Mouse (Mus musculus) 416B (cell line): ENCODE measurements around the gene Hhatl.

ENCODE experiments used
- DNase-seq: peaks from one replicate; pipeline ENCODE4 v3.0.0; 2011; ENCODE audit warnings: low read depth

Gene Hhatl

GRCm38 (mm10) chr9:121807546-121807945 is 15.2 kb upstream of the Hhatl start:
- no peak for DNase-seq

GRCm38 (mm10) chr9:121802747-121803146 is 10.4 kb upstream of the Hhatl start:
- no peak for DNase-seq

- no peak for DNase-seq
Measured at GRCm38 (mm10) chr9:121798887-121799520, 6.7 kb upstream of the Hhatl start.

GRCm38 (mm10) chr9:121797722-121798121 is 5.4 kb upstream of the Hhatl start:
- no peak for DNase-seq

GRCm38 (mm10) chr9:121794972-121795539 is 2.7 kb upstream of the Hhatl start:
- DNase-seq: no peak

GRCm38 (mm10) chr9:121791206-121791605 is 1.1 kb downstream of the Hhatl start:
- DNase-seq: peak; percentile 50

- DNase-seq: no peak
Measured at GRCm38 (mm10) chr9:121786359-121786758, 5.9 kb downstream of the Hhatl start.

- no peak for DNase-seq
Measured at GRCm38 (mm10) chr9:121785261-121785660, 7.0 kb downstream of the Hhatl start.

- DNase-seq: no peak
Measured at GRCm38 (mm10) chr9:121784801-121785200, 7.5 kb downstream of the Hhatl start.

GRCm38 (mm10) chr9:121778066-121778624 is 14.2 kb downstream of the Hhatl start:
- no peak for DNase-seq

GRCm38 (mm10) chr9:121777484-121778065 is 14.7 kb downstream of the Hhatl start, which contains the start of gene Klhl40:
TSS of gene Klhl40 (plus strand) at chr9:121777607.
- DNase-seq: no peak

GRCm38 (mm10) chr9:121776511-121776910 is 15.8 kb downstream of the Hhatl start:
- no peak for DNase-seq

GRCm38 (mm10) chr9:121775951-121776350 is 16.4 kb downstream of the Hhatl start:
- no peak for DNase-seq

GRCm38 (mm10) chr9:121772412-121772811 is 19.9 kb downstream of the Hhatl start:
- DNase-seq: no peak

- no peak for DNase-seq
Measured at GRCm38 (mm10) chr9:121765166-121765855, 27.0 kb downstream of the Hhatl start.

GRCm38 (mm10) chr9:121763716-121764115 is 28.6 kb downstream of the Hhatl start:
- DNase-seq: no peak

GRCm38 (mm10) chr9:121762761-121763160 is 29.5 kb downstream of the Hhatl start:
- no peak for DNase-seq

- DNase-seq: no peak
Measured at GRCm38 (mm10) chr9:121762248-121762647, 30.1 kb downstream of the Hhatl start.

GRCm38 (mm10) chr9:121761787-121762186 is 30.5 kb downstream of the Hhatl start:
- DNase-seq: no peak

- DNase-seq: no peak
Measured at GRCm38 (mm10) chr9:121761091-121761665, 31.1 kb downstream of the Hhatl start.

- DNase-seq: no peak
Measured at GRCm38 (mm10) chr9:121760271-121761090, 31.8 kb downstream of the Hhatl start.
